Mouse (Mus musculus): ENCODE measurements at regions not wholly inside any gene's neighbourhood (a gene's known extent, or its start where the extent isn't known, plus 50 kb on each side); places are given as distances from the start of the nearest gene placed in this dataset.
"Not testable (repeated sequence)": the region's sequence is repeated elsewhere in the genome, so short reads cannot be mapped to it uniquely, and the experiment has no call there.

DNA sequence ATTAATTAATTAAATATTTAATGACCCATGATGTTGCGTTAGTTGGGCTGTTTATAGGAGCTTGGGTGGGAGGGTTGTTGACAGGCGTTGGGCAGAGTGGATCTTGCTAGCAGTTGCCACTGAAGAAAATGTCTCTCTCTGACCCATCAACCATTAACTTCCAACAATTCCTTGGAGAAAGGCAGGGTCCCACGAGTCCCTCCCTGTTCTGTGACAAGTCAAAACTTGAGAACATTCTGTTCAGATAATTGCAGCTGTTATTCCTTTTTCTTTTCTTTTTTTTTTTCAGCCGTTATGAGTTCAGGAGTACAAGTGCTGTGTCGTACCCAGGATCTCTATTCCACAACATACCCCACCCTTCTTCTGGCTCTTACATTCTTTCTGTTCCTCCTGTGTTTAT is 59.8 kb upstream of the Tnfrsf21 start:
- DNase-seq: no peak

DNA sequence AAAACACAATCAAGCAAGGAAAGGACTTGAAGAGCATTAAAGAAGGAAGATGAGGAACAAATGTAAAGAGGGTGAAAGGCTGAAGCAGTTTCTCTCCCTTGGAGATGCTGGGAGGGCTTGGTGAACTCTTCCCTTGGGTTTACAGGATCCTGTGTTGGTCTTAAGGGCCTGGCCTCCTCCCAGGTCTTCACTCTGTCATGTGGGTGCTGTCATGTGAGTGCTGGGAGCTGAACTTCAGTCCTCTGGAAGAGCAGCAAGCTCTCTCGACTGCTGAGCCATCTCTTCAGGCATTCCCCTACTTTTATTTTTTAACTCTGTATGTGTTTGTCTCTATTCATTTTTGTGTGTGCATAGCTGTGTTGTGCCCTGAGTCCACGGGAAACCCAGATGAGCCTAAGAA is 61.6 kb upstream of the Tnfrsf21 start:
- no peak for DNase-seq

DNA sequence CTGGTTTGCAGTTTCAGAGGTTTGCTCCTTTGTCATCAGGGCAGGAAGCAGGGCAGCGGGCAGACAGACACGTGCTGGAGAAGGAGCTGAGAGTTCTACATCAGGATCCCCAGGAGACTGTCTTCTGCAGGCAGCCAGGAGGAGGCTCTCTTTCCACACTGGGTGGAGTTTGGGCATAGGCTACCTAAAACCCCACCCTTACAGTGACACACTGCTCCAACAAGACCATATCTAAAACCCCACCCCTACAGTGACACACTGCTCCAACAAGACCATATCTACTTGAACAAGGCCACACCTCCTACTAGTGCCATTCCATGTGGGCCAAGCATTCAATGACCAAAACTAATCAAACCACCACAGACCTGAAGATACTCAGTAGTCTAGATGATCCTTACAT is 68.0 kb upstream of the Cd2ap start:
- no peak for DNase-seq

DNA sequence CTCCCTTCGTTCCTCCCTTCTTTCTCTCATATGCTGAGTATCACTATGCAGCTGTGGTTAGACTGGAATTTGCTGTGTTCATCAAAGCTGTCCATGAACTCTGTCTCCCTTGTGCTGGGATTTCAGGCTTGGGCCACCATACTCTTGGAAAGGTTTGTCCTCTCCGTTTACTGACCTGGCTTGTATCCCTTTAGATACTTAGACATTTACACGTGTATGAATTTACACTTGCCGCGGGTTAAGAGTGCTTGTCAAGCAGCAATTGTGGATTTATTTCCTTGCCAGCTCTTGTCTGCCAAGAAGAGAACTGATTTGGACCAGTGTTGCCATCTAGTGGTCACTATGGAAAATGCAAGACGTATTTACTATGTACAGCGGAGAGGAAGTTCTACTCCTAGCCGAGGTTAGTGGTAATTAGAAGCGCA is 66.8 kb upstream of the Cd2ap start:
- DNase-seq: peak; percentile 72

DNA sequence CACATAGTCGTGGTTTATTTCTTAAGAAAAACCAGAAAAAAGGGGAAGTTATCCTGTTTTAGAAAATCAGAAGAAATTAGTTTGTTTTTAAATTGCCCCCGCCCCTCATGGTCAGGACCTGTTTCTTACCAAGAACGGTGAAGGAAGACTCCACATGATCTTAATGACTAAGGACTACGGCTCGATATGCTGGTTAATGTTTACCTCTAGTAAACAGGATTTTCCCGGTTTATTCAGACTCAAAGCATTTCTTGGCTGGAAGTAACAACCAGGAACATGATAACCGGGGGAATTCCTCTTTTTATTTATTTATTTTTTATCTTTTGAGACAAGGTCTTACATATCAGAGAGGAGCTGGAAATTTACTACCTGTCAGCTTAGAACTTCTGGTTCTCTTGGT is 63.0 kb upstream of the Cd2ap start:
- DNase-seq: no peak

DNA sequence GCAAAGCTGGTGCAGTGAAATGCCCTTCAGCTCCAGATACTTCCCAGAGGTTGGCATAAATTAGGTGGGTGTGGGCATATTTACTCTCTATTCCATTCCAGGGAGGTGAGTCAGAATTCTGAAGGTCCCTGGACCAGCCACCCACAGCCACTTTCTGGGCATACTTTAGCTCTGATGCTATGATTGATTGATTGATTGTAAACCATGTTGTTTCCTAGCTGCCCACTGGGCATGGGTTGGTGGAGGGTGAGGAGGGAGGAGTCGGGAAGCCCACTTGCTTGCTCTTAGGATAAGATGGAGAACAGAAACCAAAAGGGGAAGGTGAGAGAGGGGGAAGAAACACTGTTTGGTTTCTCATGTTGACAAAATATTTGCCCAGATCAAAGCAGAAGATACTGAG is 62.1 kb upstream of the Cd2ap start:
- no peak for DNase-seq

DNA sequence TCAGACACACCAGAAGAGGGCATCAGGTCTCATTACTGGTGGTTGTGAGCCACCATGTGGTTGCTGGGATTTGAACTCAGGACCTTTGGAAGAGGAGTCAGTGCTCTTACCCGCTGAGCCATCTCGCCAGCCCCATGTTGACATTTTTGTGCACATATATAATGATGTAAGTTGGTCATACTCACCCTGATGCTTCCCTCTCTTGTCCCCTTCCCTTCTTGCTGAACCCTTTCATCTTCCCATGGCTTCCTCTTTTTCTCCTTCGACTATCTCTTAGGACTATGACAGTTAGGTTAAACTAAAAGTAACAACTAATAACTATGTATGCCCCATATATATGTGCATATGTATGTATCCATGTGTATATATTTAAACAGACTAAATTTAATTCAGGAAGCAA is 61.0 kb upstream of the Cd2ap start:
- not testable (repeated sequence) for DNase-seq

DNA sequence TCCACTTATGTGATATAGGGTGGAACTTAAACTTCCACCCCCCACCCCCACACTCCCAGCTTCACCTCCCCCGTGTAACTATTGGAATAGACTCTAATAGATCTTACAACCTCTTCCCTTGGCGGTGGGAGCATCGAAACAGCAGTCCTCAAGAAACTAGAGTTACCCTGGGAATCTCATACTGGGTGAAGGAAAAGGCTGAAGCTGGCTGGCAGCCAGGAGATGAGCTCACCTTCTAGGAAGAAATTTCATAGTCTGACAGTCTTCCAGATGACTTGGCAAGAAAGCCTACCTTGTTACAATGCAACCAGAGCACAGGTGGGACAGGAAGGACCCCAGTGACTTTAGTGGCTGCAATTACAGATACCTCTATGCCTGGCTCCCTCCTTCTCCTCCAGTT is 57.6 kb upstream of the Cd2ap start:
- no peak for DNase-seq

DNA sequence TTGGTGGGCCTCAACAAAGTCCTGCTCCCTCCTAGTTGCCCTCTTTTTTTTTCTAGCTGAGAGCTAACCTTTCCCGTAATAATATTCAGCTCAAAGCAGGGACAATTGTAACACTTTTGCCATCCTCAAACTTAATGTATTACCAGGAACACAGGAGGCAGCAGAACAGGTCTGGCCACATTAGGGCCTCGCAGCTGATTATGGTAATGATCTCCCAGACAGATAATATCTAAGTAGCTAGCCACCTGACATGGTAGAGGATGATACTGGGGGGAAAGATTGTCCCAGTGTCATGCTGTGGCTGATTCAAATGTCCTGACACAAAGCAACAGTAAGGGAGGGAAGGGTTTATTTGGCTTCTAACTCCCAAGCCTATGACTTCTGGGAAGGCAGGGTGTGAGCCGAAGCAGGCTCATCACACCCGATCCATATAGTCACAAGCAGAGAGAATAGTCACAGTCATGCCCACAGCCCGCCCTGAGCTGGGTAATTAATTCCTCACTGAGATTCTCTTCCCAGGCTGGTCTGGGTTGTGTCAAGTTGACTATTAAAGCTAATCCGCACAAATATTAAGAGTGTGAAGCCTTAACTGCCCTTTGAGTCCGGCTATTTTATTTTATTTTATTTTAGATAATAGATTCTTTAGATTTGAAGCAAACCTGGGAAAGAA is 57.0 kb upstream of the Cd2ap start:
- DNase-seq: no peak

DNA sequence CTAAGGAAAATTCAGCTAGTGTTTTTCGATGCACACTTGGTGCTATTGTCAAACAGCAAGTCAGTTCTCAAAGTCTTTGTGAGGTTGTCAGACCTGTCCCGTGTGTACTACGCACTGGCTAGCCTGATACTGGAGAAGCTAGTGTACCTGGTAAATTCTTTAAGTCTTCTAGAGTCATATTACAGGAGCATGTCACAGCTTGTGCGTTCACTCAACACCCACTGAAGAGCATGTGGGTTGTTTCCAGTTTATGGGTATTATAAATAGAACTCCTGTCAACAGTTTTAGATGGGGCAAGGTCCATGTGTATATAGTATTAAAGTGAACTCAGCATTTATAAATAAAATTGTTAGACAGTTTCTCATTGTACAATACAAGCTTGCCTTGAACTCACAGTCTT is 50.9 kb upstream of the Cd2ap start:
- DNase-seq: no peak

Data from layer of hippocampus, adult 9-11 months (tissue).